Mouse (Mus musculus) leukemia stem cell, adult 10-12 weeks (primary cell): ENCODE data around the gene Fpr-rs4. TPM values are rescaled to one million over a fixed set of nuclear protein-coding genes. Genes with fewer than 3 reads are reported as not detected.

Source experiments
- polyA plus RNA-seq: library from polyadenylated mRNA; stranded (reverse); fragments of >175 nt; gene quantifications from 2 replicates; pipeline ENCODE4 v1.2.3, GENCODE M21; 2012; ENCODE audit warnings: low replicate concordance

The Fpr-rs4 gene
- not detected in 2 replicates for polyA plus RNA-seq

DNA sequence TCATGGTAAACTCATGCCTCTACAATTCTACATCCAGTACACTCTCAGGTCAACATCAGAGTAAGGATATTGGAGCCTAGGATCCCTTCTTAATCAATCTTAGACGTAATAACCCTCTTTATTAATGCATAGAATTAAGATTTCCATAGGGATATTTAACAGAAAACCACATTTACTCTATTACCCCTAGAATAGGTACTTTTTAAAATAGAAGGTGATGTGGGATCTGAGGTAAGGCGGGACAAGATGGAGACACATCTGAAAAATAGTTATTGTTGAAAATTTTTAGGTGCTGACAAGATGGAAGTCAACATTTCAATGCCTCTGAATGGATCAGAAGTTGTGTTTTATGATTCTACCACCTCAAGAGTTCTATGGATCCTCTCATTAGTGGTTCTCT, at the start of gene Fpr-rs4:
TSS of gene Fpr-rs4 (plus strand) at position 301 of the 400 bp plus-strand sequence.

GRCm38 (mm10) chr17:18049124-18049523, 27.6 kb downstream of the Fpr-rs4 start, which contains the start of gene Vmn2r124:
Gene Vmn2r124, plus strand, starts transcription at chr17:18049424.

Other genes starting within 250 kb of the Fpr-rs4 start
- 2.0 and 3.0 TPM in 2 replicates for gene Spaca6, start 194.6 kb upstream of the Fpr-rs4 start, polyA plus RNA-seq
- gene Has1, start 166.5 kb upstream of the Fpr-rs4 start, polyA plus RNA-seq, result 0.16 TPM in 2 replicates
- gene Fpr1, start 137.8 kb upstream of the Fpr-rs4 start, polyA plus RNA-seq, result not detected in 2 replicates
- gene Fpr2, start 133.9 kb upstream of the Fpr-rs4 start, polyA plus RNA-seq, result 0.63 TPM in 1 of 2 replicates, not detected in the other
- not detected in 2 replicates for gene Fpr3, start 133.9 kb upstream of the Fpr-rs4 start, polyA plus RNA-seq
- gene Vmn2r124, start 27.7 kb downstream of the Fpr-rs4 start, polyA plus RNA-seq, result not detected in 2 replicates
- gene Vmn2r91, start 63.3 kb downstream of the Fpr-rs4 start, polyA plus RNA-seq, result not detected in 2 replicates
- 0.05 TPM in 1 of 2 replicates, not detected in the other for gene Vmn2r92, start 130.2 kb downstream of the Fpr-rs4 start, polyA plus RNA-seq